ENCODE assay signal across 8 mouse cellular contexts in genomic region chr11:75190905-75191441, GRCm38 (mm10). TPM values are rescaled to one million over a fixed set of nuclear protein-coding genes. Genes with fewer than 3 reads are reported as not detected.
DNase-seq lines count a peak whose midpoint lies in the region; ATAC-seq and TF ChIP-seq lines count a peak whose summit lies in the region.

Dph1 (minus strand) TSS chr11:75191241.

- peaks cover 12% of the 10 kb centered on the region for H3K79me2 ChIP-seq in myocyte (ENCODE audit: control insufficient read depth, insufficient read depth)

- ATAC-seq in kidney, embryonic 16.5 days (ENCODE audit: low FRiP score, low TSS enrichment) = no peak
- no peak for ATAC-seq in forebrain, embryonic 13.5 days

- H3K27me3 ChIP-seq in kidney, embryonic 16.5 days (ENCODE audit: insufficient read depth, low read length) = peaks cover 37% of the 10 kb centered on the region
- H3K27me3 ChIP-seq in forebrain, embryonic 13.5 days = peaks cover 51% of the 10 kb centered on the region
- peaks cover 28% of the 10 kb centered on the region for H3K27me3 ChIP-seq in myocyte (ENCODE audit: control insufficient read depth, insufficient read depth, insufficient read length)

- TF ChIP-seq POLR2A in myocyte (IDR thresholded peaks at IDR 0.05; ENCODE audit: insufficient read length, low read depth) = no peak

- no peak for DNase-seq in kidney, adult 8-10 months
- peak in 1 of 2 experiments; percentile 22 for DNase-seq in adrenal gland, adult 18-20 months (ENCODE audit: low spot score in 2 of 2)
- DNase-seq in layer of hippocampus, postnatal 36 days = no peak
- DNase-seq in ovary, postnatal 36 days (ENCODE audit: low spot score) = no peak
- no peak for DNase-seq in frontal cortex, postnatal 36 days (ENCODE audit: low spot score in 2 of 2)

- H3K4me1 ChIP-seq in kidney, embryonic 16.5 days (ENCODE audit: insufficient read depth, low read length) = peaks cover 39% of the 10 kb centered on the region
- H3K4me1 ChIP-seq in forebrain, embryonic 13.5 days = peaks cover 48% of the 10 kb centered on the region

- H3K36me3 ChIP-seq in kidney, embryonic 16.5 days (ENCODE audit: insufficient read depth, low read length) = no peaks in the 10 kb centered on the region
- H3K36me3 ChIP-seq in forebrain, embryonic 13.5 days (ENCODE audit: poor library complexity, severe bottlenecking) = no peaks in the 10 kb centered on the region
- no peaks in the 10 kb centered on the region for H3K36me3 ChIP-seq in myocyte (ENCODE audit: control insufficient read depth, insufficient read depth)

- peak within 1 kb of the TSS; percentile 23; the same call in 1 of the 2 replicates for H3K27ac ChIP-seq in kidney, embryonic 16.5 days (ENCODE audit: low read length)
- 0 out of 2 replicates have a peak within 1 kb of the TSS, but pooled peaks have one; percentile 8 for H3K27ac ChIP-seq in forebrain, embryonic 13.5 days

- peak within 1 kb of the TSS; percentile 77 for H3K9ac ChIP-seq in kidney, embryonic 16.5 days (replicated peaks; ENCODE audit: low read length)
- H3K9ac ChIP-seq in forebrain, embryonic 13.5 days = peak within 1 kb of the TSS; percentile 68

- WGBS in kidney, embryonic 16.5 days = 57% methylated on average over 5 of the region's 5 CpGs
- WGBS in forebrain, embryonic 13.5 days = 44% methylated on average over 5 of the region's 5 CpGs

- peak within 1 kb of the TSS; percentile 94 for H3K4me2 ChIP-seq in kidney, embryonic 16.5 days (replicated peaks; ENCODE audit: low read depth, low read length)
- H3K4me2 ChIP-seq in forebrain, embryonic 13.5 days = peak within 1 kb of the TSS; percentile 93
- H3K4me2 ChIP-seq in myocyte (ENCODE audit: low read depth) = peak within 1 kb of the TSS; percentile 81

- H3K4me3 ChIP-seq in kidney, embryonic 16.5 days (ENCODE audit: low read length) = peak within 1 kb of the TSS; percentile 90
- peak within 1 kb of the TSS; percentile 67 for H3K4me3 ChIP-seq in forebrain, embryonic 13.5 days
- peak within 1 kb of the TSS; percentile 87 for H3K4me3 ChIP-seq in myocyte

- H3ac ChIP-seq in myocyte (ENCODE audit: control insufficient read depth, insufficient read length) = peak within 1 kb of the TSS; percentile 46

- H3K9me3 ChIP-seq in kidney, embryonic 16.5 days (ENCODE audit: low read length) = no peaks in the 10 kb centered on the region
- no peaks in the 10 kb centered on the region for H3K9me3 ChIP-seq in forebrain, embryonic 13.5 days (replicated peaks)

TF ChIP-seq in myocyte, 11 proteins besides CTCF, POLR2A, EP300 and RAD21:
- TF ChIP-seq E2F4 (IDR thresholded peaks at IDR 0.05; ENCODE audit: insufficient read depth) (no peak), TCF3 (IDR thresholded peaks at IDR 0.05; ENCODE audit: insufficient read length, low read depth) (no peak), REST (IDR thresholded peaks at IDR 0.05; ENCODE audit: insufficient read depth, insufficient read length) (no peak), MAX (IDR thresholded peaks at IDR 0.05; ENCODE audit: low read depth) (no peak), MYOD1 (IDR thresholded peaks at IDR 0.05; ENCODE audit: control insufficient read depth in 1 of 3, insufficient read length in 2 of 3, low read depth in 2 of 3) (no peak), TCF12 (IDR thresholded peaks at IDR 0.05; ENCODE audit: insufficient read depth, poor library complexity, severe bottlenecking) (no peak), SRF (IDR thresholded peaks at IDR 0.05; ENCODE audit: control insufficient read depth, insufficient read length, low read depth) (no peak), MYOG (IDR thresholded peaks at IDR 0.05; ENCODE audit: control insufficient read depth in 1 of 3, insufficient read depth in 1 of 3, insufficient read length in 2 of 3, low read depth in 2 of 3) (no peak), CEBPB (IDR thresholded peaks at IDR 0.05; ENCODE audit: insufficient read depth, poor library complexity, severe bottlenecking) (no peak), POLR2AphosphoS2 (IDR thresholded peaks at IDR 0.05; ENCODE audit: insufficient read length, low read depth) (no peak), USF1 (IDR thresholded peaks at IDR 0.05; ENCODE audit: low read depth) (no peak)

RNA-seq across cellular contexts. Expression of gene Dph1, which starts in this region (rescaled TPM):
- 28.2 and 28.4 TPM in 2 replicates for polyA plus RNA-seq in kidney, embryonic 16.5 days (2015; fragmentation: Nextera tagmentation; extraction: Ambion mirVana)
- 10 to 100 TPM; 23.4 to 34.5 TPM for total RNA-seq in adrenal gland, adult 18-20 months (2021)
- 13.9 and 15.8 TPM in 2 replicates for polyA plus RNA-seq in forebrain, embryonic 13.5 days (2015; fragmentation: Nextera tagmentation; extraction: Ambion mirVana)
- total RNA-seq in layer of hippocampus, postnatal 36 days (2021) = 10 to 100 TPM; 33.4 to 33.9 TPM
- 15.8 TPM for polyA plus RNA-seq in myocyte (2012; fragmentation: generic; extraction: Trizol)
